Mouse (Mus musculus) inflammation-experienced regulatory T-cells, adult 16 weeks (primary cell): ENCODE data around the gene Arsk. TPM values are rescaled to one million over a fixed set of nuclear protein-coding genes. Genes with fewer than 3 reads are reported as not detected.

Experiments
- polyA plus RNA-seq: library from polyadenylated mRNA; unstranded; fragments of 100-300 nt; shearing (Covaris generic); gene quantifications from one replicate; pipeline ENCODE4 v1.2.1, GENCODE M21; 2017

Gene Arsk
- 9.3 TPM for polyA plus RNA-seq

GRCm38 (mm10) chr13:76098493-76099303 is at the start of gene Arsk, which contains the start of gene Ttc37:
Gene Arsk, minus strand, starts transcription at chr13:76098660.
Gene Ttc37, plus strand, starts transcription at chr13:76098734.

GRCm38 (mm10) chr13:76056896-76057266 is 41.6 kb downstream of the Arsk start, which contains the start of gene Gpr150:
Gene Gpr150, minus strand, starts transcription at chr13:76056996.

DNA sequence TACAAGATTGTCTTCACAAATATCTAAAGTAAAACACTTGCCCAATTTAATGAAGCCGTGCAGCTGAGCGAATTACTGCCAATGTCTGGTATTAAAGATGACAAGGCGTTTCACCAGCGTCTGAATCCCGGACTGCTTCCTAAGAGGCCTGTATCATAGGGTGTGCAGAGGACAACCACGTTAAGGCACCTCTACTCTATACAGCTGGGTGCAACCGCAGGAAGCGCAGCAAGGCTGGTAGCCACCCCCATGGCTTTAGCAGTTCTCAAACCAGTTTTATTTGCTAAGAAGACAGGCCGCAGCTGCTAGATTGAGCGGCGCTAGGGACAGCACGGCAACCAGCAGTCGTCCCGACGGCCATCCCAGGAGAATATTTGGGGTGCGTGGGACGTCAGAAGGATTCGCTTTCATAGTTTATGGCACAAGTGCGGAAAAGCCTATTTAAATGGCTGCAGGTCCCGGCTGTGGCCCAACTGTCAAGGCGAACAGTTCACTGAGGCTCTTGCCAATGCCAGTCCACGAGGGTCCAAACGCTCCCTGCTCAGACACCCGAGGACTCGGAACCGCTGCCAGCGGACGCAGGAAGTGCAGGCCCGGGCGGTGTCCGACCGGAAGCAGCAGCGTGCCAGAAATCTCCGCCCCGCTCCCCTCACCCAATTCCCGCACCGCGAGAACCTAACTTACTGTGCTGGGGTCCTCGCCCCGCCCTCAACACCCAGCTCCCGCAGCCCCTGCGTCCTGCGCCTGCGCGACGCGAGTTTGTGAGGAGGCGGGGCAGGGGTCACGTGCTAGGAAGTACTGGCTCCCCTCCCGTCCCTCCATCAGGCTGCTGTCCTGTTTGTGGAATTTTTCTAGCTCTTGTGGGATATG is 80.3 kb downstream of the Arsk start, which contains the start of gene Rfesd:
Gene Rfesd (minus strand): TSS at position 746 of the 870 bp plus-strand sequence.

Other genes starting within 250 kb of the Arsk start
- not detected for gene Rhobtb3, start 154.7 kb downstream of the Arsk start, polyA plus RNA-seq
- not detected for gene Spata9, start 131.5 kb downstream of the Arsk start, polyA plus RNA-seq
- 30.3 TPM for gene Rfesd, start 79.9 kb downstream of the Arsk start, polyA plus RNA-seq
- not detected for gene Gpr150, start 41.7 kb downstream of the Arsk start, polyA plus RNA-seq
- gene Ttc37, start 74 bp upstream of the Arsk start, polyA plus RNA-seq: 25.9 TPM
- not detected for gene Fam81b, start 206.4 kb upstream of the Arsk start, polyA plus RNA-seq